In genomic region chr13:31885769-31886168, GRCm38 (mm10) we compare ENCODE assay signal across 16 mouse cellular contexts.
"Had no signal": no experiment of that assay in that cellular context is flagged by ENCODE, and none has a peak within 500 bp of the region (broad histone marks: within the 10 kb centered on the region; RNA-seq: fewer than 3 reads in every experiment).

No protein-coding gene starts in this region.

- ATAC-seq: lung, postnatal 0 days; midbrain, embryonic 13.5 days; midbrain, embryonic 15.5 days had no signal

- H3K4me3 ChIP-seq: lung, embryonic 15.5 days; megakaryocyte, embryonic 14.5 days; midbrain, embryonic 13.5 days; midbrain, embryonic 15.5 days; neural tube, embryonic 12.5 days; stomach, embryonic 15.5 days had no signal

- H3K27ac ChIP-seq: lung, embryonic 15.5 days; macrophage; midbrain, embryonic 13.5 days; midbrain, embryonic 15.5 days; neural tube, embryonic 12.5 days; stomach, embryonic 15.5 days; stomach, postnatal 0 days had no signal

- DNase-seq: lung, adult 2 months; lung, postnatal 14 days; lung, postnatal 36 days; right cerebral cortex, postnatal 14 days; thymus, adult 18-20 months; thymus, postnatal 14 days; thymus, postnatal 36 days had no signal
